Mouse (Mus musculus): Measurements from ENCODE around the gene Sirt6. TPM values are rescaled to one million over a fixed set of nuclear protein-coding genes. Genes with fewer than 3 reads are reported as not detected.

Gene Sirt6
- total RNA-seq, 2 experiments from 2014 or later: 6.2 to 8.3 TPM

Other genes with a start within 250 kb of the Sirt6 start
- gene Fzr1, start 249.3 kb downstream of the Sirt6 start, total RNA-seq (2014; fragmentation: Nextera tagmentation): 14.8 and 17.0 TPM in 2 replicates
- 13.5 and 15.3 TPM in 2 replicates for gene Fzr1, start 249.3 kb downstream of the Sirt6 start, total RNA-seq (2017)
- gene Dohh, start 243.4 kb downstream of the Sirt6 start, total RNA-seq (2014; fragmentation: Nextera tagmentation): 12.2 and 34.9 TPM in 2 replicates
- 41.8 and 46.2 TPM in 2 replicates for gene Dohh, start 243.4 kb downstream of the Sirt6 start, total RNA-seq (2017)
- gene Gm48551, start 243.3 kb downstream of the Sirt6 start, total RNA-seq (2014; fragmentation: Nextera tagmentation): 4.0 TPM in 1 of 2 replicates, not detected in the other
- gene Gm48551, start 243.3 kb downstream of the Sirt6 start, total RNA-seq (2017): 0.30 TPM in 1 of 2 replicates, not detected in the other
- 2.2 TPM in 1 of 2 replicates, not detected in the other for gene Gm48552, start 238.8 kb downstream of the Sirt6 start, total RNA-seq (2014; fragmentation: Nextera tagmentation)
- not detected in 2 replicates for gene Gm48552, start 238.8 kb downstream of the Sirt6 start, total RNA-seq (2017)
- 37.5 and 43.6 TPM in 2 replicates for gene Smim24, start 234.7 kb downstream of the Sirt6 start, total RNA-seq (2014; fragmentation: Nextera tagmentation)
- gene Smim24, start 234.7 kb downstream of the Sirt6 start, total RNA-seq (2017): 11.5 and 13.3 TPM in 2 replicates
- gene Nfic, start 172.2 kb downstream of the Sirt6 start, total RNA-seq (2014; fragmentation: Nextera tagmentation): 39.6 and 41.7 TPM in 2 replicates
- 5.3 and 10.5 TPM in 2 replicates for gene Nfic, start 172.2 kb downstream of the Sirt6 start, total RNA-seq (2017)
- not detected in 2 replicates for gene Celf5, start 145.1 kb downstream of the Sirt6 start, total RNA-seq (2014; fragmentation: Nextera tagmentation)
- not detected in 2 replicates for gene Celf5, start 145.1 kb downstream of the Sirt6 start, total RNA-seq (2017)
- gene Ncln, start 131.4 kb downstream of the Sirt6 start, total RNA-seq (2014; fragmentation: Nextera tagmentation): 124 and 140 TPM in 2 replicates
- gene Ncln, start 131.4 kb downstream of the Sirt6 start, total RNA-seq (2017): 83.1 and 128 TPM in 2 replicates
- 7.8 and 10.5 TPM in 2 replicates for gene S1pr4, start 127.7 kb downstream of the Sirt6 start, total RNA-seq (2014; fragmentation: Nextera tagmentation)
- 7.0 and 9.2 TPM in 2 replicates for gene S1pr4, start 127.7 kb downstream of the Sirt6 start, total RNA-seq (2017)
- 30.0 and 31.7 TPM in 2 replicates for gene Gna15, start 103.6 kb downstream of the Sirt6 start, total RNA-seq (2014; fragmentation: Nextera tagmentation)
- 23.8 and 34.6 TPM in 2 replicates for gene Gna15, start 103.6 kb downstream of the Sirt6 start, total RNA-seq (2017)
- gene Gna11, start 82.6 kb downstream of the Sirt6 start, total RNA-seq (2014; fragmentation: Nextera tagmentation): 17.0 and 25.7 TPM in 2 replicates
- gene Gna11, start 82.6 kb downstream of the Sirt6 start, total RNA-seq (2017): 4.9 and 6.4 TPM in 2 replicates
- 216 and 220 TPM in 2 replicates for gene Aes, start 68.3 kb downstream of the Sirt6 start, total RNA-seq (2014; fragmentation: Nextera tagmentation)
- 151 and 250 TPM in 2 replicates for gene Aes, start 68.3 kb downstream of the Sirt6 start, total RNA-seq (2017)
- gene Tle2, start 53.2 kb downstream of the Sirt6 start, total RNA-seq (2014; fragmentation: Nextera tagmentation): 4.4 and 5.0 TPM in 2 replicates
- 0.17 and 2.4 TPM in 2 replicates for gene Tle2, start 53.2 kb downstream of the Sirt6 start, total RNA-seq (2017)
- 22.2 and 26.0 TPM in 2 replicates for gene Tle6, start 26.7 kb downstream of the Sirt6 start, total RNA-seq (2014; fragmentation: Nextera tagmentation)
- gene Tle6, start 26.7 kb downstream of the Sirt6 start, total RNA-seq (2017): 4.9 and 7.9 TPM in 2 replicates
- gene BC025920, start 21.5 kb downstream of the Sirt6 start, total RNA-seq (2014; fragmentation: Nextera tagmentation): 3.7 and 4.4 TPM in 2 replicates
- gene BC025920, start 21.5 kb downstream of the Sirt6 start, total RNA-seq (2017): 0.26 and 1.4 TPM in 2 replicates
- gene Ankrd24, start 743 bp upstream of the Sirt6 start, total RNA-seq (2014; fragmentation: Nextera tagmentation): 7.6 and 9.2 TPM in 2 replicates
- gene Ankrd24, start 743 bp upstream of the Sirt6 start, total RNA-seq (2017): 7.5 and 8.3 TPM in 2 replicates
- 3.1 and 9.4 TPM in 2 replicates for gene Gm10778, start 21.3 kb upstream of the Sirt6 start, total RNA-seq (2014; fragmentation: Nextera tagmentation)
- gene Gm10778, start 21.3 kb upstream of the Sirt6 start, total RNA-seq (2017): 4.2 and 6.1 TPM in 2 replicates
- gene Zfp433, start 77.0 kb upstream of the Sirt6 start, total RNA-seq (2014; fragmentation: Nextera tagmentation): 17.2 and 27.2 TPM in 2 replicates
- 12.3 and 21.7 TPM in 2 replicates for gene Zfp433, start 77.0 kb upstream of the Sirt6 start, total RNA-seq (2017)
- gene Gm3055, start 143.4 kb upstream of the Sirt6 start, total RNA-seq (2014; fragmentation: Nextera tagmentation): 2.6 and 5.2 TPM in 2 replicates
- 0.39 and 1.3 TPM in 2 replicates for gene Gm3055, start 143.4 kb upstream of the Sirt6 start, total RNA-seq (2017)
- 1.9 and 6.0 TPM in 2 replicates for gene Gm4767, start 184.4 kb upstream of the Sirt6 start, total RNA-seq (2014; fragmentation: Nextera tagmentation)
- 0.72 and 2.2 TPM in 2 replicates for gene Gm4767, start 184.4 kb upstream of the Sirt6 start, total RNA-seq (2017)
- 5.4 and 9.4 TPM in 2 replicates for gene Gm32687, start 236.1 kb upstream of the Sirt6 start, total RNA-seq (2014; fragmentation: Nextera tagmentation)
- gene Gm32687, start 236.1 kb upstream of the Sirt6 start, total RNA-seq (2017): 4.2 and 7.1 TPM in 2 replicates